Mouse (Mus musculus) E14TG2a.4 (cell line): ENCODE results near the gene Gabra4.

Source experiments
- CTCF ChIP-seq: conservative IDR thresholded peaks from 2 replicates; pipeline ENCODE4 v1.5.1; 2014; ENCODE audit warnings: low read length
- NANOG ChIP-seq: IDR thresholded peaks from 2 replicates; pipeline ENCODE4 v1.6.1; 2014; ENCODE audit warnings: borderline replicate concordance, low read length, mixed read lengths

- TF ChIP-seq CTCF (no peak), NANOG (no peak)
These were observed 110.0 kb downstream of the Gabra4 start, which contains the start of gene Cox7b2 for GRCm38 (mm10) chr5:71548079-71548478.
